Mouse (Mus musculus) lung, postnatal 0 days (tissue): ENCODE results near the gene Gm37240.

Source experiments
- CTCF ChIP-seq: IDR thresholded peaks from 2 replicates; pipeline ENCODE4 v1.5.1; 2016; ENCODE audit warnings: antibody characterized with exemption, mild to moderate bottlenecking
- EP300 ChIP-seq: IDR thresholded peaks from 2 replicates; pipeline ENCODE4 v1.6.1; 2016; ENCODE audit warnings: antibody characterized with exemption, mild to moderate bottlenecking, control low read depth

- no peak for TF ChIP-seq CTCF
- TF ChIP-seq EP300 = no peak
Measured at GRCm38 (mm10) chr3:85582726-85583125, 304.6 kb downstream of the Gm37240 start.
